Mouse (Mus musculus) adrenal gland, adult 2 months (tissue): Measurements from ENCODE around the gene Gm572. TPM values are rescaled to one million over a fixed set of nuclear protein-coding genes. Genes with fewer than 3 reads are reported as not detected.

Experiments
- DNase-seq: peaks from one replicate; pipeline ENCODE4 v3.0.0; 2021
- long read RNA-seq: library from polyadenylated mRNA; stranded (forward); transcript quantifications from one replicate; pipeline ENCODE4 v2.0.0, GENCODE M21; 2021
- polyA plus RNA-seq: library from polyadenylated mRNA; depleted of rRNA; stranded (reverse); fragments of >200 nt; gene quantifications from 2 replicates; pipeline ENCODE4 v1.2.3, GENCODE M21; 2012; rRNA removed
- total RNA-seq, 2 experiments: library from RNA; stranded (reverse); gene quantifications; 2 replicates each; pipeline ENCODE4 v1.2.3; 2021

The Gm572 gene
- total RNA-seq (not detected), polyA plus RNA-seq (0.07 TPM in 1 of 2 replicates, not detected in the other)
- long read RNA-seq: 0 reads

GRCm38 (mm10) chr4:148643291-148644156 is at the start of gene Gm572:
Gene Gm572, plus strand, starts transcription at chr4:148643317.
- no peak for DNase-seq

DNA sequence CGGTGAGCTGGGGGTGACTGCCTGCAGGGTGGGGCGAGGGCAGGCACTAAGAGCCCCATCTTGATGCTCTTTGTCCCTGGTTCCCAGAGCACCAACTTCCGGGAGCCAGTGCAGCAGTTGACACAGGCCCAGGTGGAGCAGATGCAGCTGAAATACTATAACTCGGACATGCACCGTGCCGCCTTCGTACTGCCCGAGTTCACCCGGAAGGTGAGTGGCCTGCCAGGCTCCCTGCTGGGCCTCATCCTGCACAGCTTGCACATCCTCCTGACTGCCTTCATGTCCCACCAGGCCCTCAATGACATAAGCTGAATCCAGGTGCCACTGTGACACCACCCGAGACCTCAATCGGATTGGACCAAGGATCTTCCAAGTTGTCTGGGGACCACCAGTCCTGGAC is 49.1 kb upstream of the Gm572 start:
- no peak for DNase-seq

DNA sequence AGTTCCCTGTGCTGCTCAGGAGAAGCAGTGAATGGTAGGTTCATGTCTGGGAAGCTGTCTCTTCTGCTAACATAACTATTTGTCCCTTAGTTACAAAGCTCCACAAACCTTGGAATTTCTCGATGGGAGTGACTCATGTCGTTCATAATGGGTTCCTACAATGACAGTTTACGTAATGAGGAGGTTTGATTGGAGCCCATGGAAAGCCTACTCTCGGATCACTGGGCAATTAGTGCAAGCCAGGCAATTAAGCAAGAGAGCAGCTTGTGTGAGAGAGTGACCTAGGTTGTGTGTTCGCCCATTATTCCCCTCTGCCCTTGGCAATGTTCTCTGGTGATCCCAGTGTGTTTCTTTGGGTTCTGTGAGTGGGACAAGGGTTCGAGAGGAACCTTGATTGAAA is 47.2 kb upstream of the Gm572 start:
- no peak for DNase-seq

- no peak for DNase-seq
Measured at GRCm38 (mm10) chr4:148596731-148597130, 46.4 kb upstream of the Gm572 start.

- no peak for DNase-seq
Measured at GRCm38 (mm10) chr4:148598826-148599225, 44.3 kb upstream of the Gm572 start.

DNA sequence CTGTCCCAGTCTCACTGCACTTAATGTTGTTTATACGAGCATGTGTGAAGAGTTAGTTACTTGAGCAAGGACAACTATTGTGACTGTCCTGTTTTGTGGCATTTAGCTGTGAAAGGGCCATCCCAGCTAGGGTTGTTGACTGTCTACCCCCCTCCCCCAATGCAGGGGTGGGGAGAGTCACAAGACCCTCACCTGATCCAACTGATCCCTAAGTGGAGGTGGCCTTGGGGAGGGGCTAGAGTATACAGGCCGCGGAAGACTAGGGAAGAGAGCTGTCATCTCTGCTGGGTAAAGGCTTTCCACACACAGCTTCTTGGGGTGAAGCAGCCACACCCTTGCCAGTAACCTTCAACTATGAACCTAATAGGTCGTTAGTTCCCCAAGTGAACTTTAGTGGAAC is 42.8 kb upstream of the Gm572 start:
- DNase-seq: no peak

- no peak for DNase-seq
Measured at GRCm38 (mm10) chr4:148601871-148602270, 41.2 kb upstream of the Gm572 start.

GRCm38 (mm10) chr4:148602357-148603120 is 40.6 kb upstream of the Gm572 start, which contains the start of gene Masp2:
Gene Masp2, plus strand, starts transcription at chr4:148602554.
- no peak for DNase-seq

DNA sequence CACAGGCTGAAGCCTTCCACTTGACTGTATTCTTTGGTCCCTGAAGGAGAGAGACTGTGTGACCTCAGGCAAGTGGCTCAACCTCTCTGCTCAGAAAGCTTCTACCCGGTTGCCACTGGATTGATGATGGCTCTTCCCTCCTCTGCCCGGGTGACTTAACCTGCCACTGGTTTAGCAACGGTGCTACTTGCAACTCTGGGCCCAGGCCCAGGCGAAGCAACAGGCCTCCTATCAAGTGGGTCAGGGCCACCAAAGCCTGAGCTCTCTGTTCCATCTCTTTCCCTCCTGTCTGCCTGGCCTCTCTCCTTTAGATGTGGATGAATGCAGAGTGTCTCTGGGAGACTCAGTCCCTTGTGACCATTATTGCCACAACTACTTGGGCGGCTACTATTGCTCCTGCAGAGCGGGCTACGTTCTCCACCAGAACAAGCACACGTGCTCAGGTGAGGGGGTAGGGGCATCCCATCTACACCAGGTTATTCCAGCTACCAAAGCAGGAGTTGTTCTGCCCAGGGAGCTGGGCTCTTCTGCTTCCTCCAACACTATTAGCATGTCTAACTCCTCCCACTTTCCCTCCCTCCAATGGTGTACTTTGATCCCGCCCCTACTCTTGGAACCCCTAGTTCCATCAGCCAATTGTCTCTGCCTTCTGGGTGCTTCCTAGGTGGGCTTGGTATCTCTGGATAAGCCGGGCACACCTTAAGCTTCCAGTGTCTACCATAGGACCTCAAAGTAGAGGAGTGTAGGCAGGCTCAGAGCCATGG is 39.6 kb upstream of the Gm572 start:
- peak; percentile 63 for DNase-seq

GRCm38 (mm10) chr4:148604141-148604540 is 39.0 kb upstream of the Gm572 start:
- DNase-seq: peak; percentile 55

DNA sequence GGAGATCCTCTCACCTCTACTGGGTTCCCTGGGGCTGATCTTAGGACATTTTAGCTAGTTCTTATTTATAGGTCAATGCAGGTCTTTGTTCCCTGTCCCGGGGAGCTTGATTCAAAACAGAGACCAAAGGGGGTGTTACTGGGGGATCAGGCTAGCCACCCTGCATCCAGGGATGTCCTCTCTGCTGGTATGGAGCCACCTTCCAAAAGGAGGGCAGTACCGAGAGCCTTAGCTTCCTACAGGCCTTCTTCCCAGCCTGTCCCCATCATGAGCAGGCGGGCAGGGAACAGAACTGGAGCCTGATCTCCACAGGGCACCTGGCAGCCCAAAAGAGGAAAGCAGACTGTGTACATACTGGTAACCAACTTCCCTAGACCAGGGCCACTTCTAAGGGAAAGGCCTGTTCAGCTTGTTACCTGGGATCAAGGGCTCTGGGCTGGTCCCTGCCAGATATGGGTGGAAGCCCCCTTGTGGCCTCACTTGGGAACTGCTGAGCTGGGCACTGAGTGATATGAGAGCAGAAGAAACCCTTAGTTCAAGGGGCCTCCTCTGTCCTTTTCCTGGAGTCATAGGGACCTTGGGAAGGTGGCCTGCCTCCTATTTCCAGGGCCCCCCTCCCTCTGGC is 38.5 kb upstream of the Gm572 start:
- DNase-seq: peak; percentile 65

- peak; percentile 81 for DNase-seq
Measured at GRCm38 (mm10) chr4:148607758-148608157, 35.4 kb upstream of the Gm572 start.

DNA sequence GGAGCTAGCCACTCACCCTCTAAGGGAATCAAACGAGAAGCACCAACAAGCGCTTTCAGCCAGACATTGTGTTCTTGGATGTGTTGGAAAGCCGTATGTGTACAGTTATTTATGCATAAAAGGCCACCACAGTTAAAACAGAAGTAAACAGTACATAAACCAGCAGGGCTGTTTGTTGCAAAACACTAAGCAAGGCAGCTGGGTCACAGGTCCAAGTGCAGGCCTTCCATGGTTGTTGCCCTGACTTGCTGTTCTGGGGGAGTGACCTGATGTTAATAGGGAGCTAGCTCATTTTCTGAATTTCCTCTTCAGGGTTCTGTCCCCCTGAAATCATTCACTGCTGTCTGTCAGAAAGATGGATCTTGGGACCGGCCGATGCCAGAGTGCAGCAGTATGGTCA is 33.3 kb upstream of the Gm572 start:
- DNase-seq: no peak

DNA sequence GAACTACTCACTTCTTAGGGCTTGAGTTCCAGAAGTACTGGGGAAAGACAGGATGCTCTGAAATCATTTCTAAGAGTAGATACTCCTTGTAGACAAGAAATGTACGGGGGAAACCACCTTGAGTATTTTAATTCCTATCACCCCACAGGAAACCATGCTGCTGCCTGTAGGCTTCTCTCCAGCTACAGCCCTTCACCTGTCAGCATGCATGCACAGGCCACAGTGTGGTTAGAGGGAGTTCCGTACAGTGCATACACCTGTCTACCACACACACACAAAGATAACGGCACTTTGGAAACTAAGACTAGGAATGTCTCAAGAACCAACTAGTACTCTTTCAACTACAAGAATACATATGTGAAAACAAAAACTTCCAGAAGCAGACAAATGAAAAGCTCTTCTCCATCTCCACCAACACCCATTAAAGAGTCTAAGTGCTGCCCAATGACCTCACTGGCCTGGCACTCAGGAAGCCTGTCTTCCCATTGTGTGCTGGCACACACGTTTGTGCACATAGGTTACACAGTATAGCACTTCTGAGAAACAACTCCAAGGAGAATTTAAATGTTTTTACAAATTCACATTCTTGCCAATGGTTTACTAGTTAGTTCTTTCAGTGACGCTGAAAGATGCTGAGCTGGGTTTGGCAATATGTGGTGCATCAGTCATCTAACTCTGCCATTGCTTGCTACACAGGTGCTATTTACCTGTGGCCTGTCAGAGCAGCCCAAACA is 32.3 kb upstream of the Gm572 start:
- DNase-seq: no peak

DNA sequence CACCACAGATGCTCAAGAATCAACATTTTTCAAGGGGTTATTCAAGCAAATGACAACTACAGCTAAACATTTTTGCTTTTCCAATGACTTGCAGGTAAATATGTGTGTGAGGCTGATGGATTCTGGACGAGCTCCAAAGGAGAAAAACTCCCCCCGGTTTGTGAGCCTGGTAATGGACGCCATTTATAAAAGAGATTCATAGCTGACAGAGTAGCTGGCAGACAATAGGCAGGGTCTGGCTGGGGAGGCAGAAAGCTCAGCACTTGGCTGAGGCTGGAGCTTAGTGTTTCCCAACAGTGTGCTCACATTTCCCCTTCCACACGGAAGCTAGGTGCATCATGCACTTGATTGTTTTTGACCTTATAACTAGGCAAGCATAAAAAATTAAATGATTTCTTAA is 30.6 kb upstream of the Gm572 start:
- DNase-seq: no peak

DNA sequence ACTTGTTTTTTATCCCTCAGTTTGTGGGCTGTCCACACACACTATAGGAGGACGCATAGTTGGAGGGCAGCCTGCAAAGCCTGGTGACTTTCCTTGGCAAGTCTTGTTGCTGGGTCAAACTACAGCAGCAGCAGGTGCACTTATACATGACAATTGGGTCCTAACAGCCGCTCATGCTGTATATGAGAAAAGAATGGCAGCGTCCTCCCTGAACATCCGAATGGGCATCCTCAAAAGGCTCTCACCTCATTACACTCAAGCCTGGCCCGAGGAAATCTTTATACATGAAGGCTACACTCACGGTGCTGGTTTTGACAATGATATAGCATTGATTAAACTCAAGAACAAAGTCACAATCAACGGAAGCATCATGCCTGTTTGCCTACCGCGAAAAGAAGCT is 29.4 kb upstream of the Gm572 start:
- no peak for DNase-seq

DNA sequence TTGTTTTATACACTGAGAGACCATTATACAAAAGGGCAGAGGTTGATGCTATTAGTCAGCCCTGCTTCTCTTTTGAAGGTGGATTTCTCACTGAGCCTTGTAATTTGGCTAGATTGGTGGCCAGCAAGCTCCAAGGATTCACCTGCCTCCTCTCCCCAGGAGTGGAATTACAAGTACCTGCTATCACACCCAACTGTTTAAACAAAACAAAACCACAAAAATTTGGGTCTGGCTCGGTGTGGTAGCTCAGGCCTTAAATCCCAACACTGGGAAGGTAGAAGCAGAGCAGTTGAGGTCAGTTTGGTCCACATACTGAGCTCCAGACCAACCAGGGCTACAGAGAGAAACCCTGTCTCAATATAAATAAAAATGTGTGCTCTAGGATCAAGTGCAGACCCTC is 23.3 kb upstream of the Gm572 start:
- DNase-seq: no peak

- no peak for DNase-seq
Measured at GRCm38 (mm10) chr4:148620718-148621117, 22.4 kb upstream of the Gm572 start.

GRCm38 (mm10) chr4:148622485-148622884 is 20.6 kb upstream of the Gm572 start:
- DNase-seq: no peak

GRCm38 (mm10) chr4:148623609-148624008 is 19.5 kb upstream of the Gm572 start:
- DNase-seq: no peak

- DNase-seq: no peak
Measured at GRCm38 (mm10) chr4:148625010-148625409, 18.1 kb upstream of the Gm572 start.
